Mouse (Mus musculus): ENCODE data around the gene Aamdc.

DNA sequence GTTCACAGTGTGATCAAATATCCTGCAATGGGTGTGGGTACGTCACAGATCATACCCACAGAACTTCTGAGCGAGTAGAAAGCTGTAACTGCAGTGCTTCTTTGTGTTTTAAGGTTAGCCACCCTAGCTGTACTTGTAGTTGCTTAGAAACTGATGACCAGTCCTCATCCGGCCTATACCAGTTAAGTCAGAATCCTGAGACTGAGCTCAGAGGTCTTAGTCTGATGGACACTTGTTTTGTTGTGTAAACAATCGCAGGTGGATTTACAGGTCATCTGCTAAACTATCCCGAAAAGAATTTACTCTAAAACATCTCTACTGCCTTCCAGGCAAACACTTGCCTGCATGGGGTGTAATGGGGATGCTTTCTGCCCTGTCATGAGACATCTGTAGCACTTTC, 42.7 kb downstream of the Aamdc start:
- TF ChIP-seq CTCF (IDR thresholded peaks at IDR 0.05; ENCODE audit: low read depth), result no peak
- no peak for TF ChIP-seq EP300 (IDR thresholded peaks at IDR 0.05; ENCODE audit: low read depth)

All from heart, postnatal 0 days (tissue).